Mouse (Mus musculus): ENCODE results near the gene Mipep. TPM values are rescaled to one million over a fixed set of nuclear protein-coding genes. Genes with fewer than 3 reads are reported as not detected.
A peak's percentile ranks its signal among the peaks of the same experiment; 100 is the strongest.

The Mipep gene
- polyA plus RNA-seq, 1 experiment from 2014 or later = 20.2 TPM

DNA sequence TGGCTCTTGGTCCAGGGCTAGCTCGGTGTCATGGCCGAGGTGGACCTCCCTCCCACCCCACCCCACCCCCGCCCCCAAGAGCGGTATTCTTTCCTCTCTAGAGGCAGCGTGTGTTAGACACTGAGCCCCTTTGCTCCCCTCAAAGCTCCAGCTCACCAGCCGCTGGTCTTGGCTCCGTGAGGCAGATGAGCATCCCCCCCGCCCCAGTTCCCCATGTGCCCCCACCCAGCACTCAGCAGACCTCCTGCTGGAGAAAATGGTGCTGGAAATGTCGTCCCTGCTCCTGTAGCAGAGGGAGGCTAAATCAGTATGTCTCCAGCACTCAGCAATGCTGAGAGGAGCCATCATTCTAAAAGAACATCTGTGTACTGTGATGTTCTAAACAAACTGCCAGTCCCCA lies 40.7 kb upstream of the Mipep start:
- H3K36me3 ChIP-seq = no peaks in the 10 kb centered on the region
- H3K9ac ChIP-seq = no peak overlapping the region
- no peaks in the 10 kb centered on the region for H3K9me3 ChIP-seq
- peaks cover 21% of the 10 kb centered on the region for H3K4me1 ChIP-seq (replicated peaks)
- ATAC-seq (ENCODE audit: low FRiP score, low read depth) = no peak
- H3K4me3 ChIP-seq = no peak overlapping the region
- H3K27ac ChIP-seq (replicated peaks) = no peak overlapping the region
- 74% methylated on average over 9 of the region's 9 CpGs for WGBS
- H3K4me2 ChIP-seq = no peak overlapping the region
- no peaks in the 10 kb centered on the region for H3K27me3 ChIP-seq

DNA sequence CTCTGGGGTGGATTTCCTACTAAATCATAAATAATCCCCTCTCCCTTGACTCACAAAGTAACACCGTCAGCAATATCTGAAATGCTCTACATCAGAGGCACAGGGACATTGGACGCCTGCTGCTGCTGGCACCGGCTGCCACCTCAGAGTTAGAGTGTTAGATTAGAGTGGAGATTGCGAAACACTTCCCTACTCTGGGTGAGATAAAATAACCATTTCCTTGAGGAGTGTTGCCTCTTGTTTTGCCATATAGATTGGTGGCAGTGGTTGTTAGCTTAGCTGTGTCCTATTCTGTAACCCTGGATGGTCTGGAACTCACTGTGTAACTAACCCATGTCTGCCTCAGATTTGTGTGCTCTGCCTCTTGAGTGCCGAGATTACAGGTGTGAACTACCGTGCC lies 39.2 kb upstream of the Mipep start:
- peaks cover 2% of the 10 kb centered on the region; the same call in 1 of the 2 replicates for H3K36me3 ChIP-seq
- 81% methylated on average over 6 of the region's 6 CpGs for whole genome bisulfite sequencing
- H3K9me3 ChIP-seq = no peaks in the 10 kb centered on the region
- H3K27me3 ChIP-seq = no peaks in the 10 kb centered on the region
- peaks cover 14% of the 10 kb centered on the region for H3K4me1 ChIP-seq (replicated peaks)
- no peak overlapping the region for H3K4me3 ChIP-seq
- no peak overlapping the region for H3K4me2 ChIP-seq
- no peak overlapping the region for H3K27ac ChIP-seq (replicated peaks)
- ATAC-seq (ENCODE audit: low FRiP score, low read depth) = no peak
- no peak overlapping the region for H3K9ac ChIP-seq

DNA sequence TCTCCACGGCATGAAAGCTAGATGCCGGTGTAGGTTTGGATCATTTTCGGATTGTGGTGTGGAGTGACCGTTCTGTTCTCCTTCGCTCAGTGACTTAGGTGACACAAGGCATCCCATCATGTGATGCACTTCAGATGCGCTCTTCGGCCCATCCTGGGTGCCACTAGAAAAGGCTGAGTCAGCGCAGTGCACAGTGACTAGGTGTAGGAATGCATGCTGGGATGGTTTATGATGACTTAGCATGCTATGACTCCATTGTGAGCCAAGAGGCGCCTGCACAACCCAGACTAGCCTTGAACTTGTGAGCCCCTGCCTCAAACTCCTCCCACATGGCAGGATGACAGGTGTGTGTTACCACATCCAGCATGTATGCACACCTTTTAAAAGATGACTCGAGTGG lies 38.2 kb upstream of the Mipep start:
- Histone ChIP-seq H3K9ac (no peak overlapping the region), H3K27me3 (no peaks in the 10 kb centered on the region), H3K9me3 (no peaks in the 10 kb centered on the region), H3K36me3 (peaks cover 2% of the 10 kb centered on the region; the same call in 1 of the 2 replicates), H3K4me3 (no peak overlapping the region), H3K4me1 (replicated peaks) (peaks cover 4% of the 10 kb centered on the region), H3K27ac (replicated peaks) (no peak overlapping the region), H3K4me2 (no peak overlapping the region)
- ATAC-seq (ENCODE audit: low FRiP score, low read depth) = no peak
- WGBS = 95% methylated on average over 10 of the region's 10 CpGs

DNA sequence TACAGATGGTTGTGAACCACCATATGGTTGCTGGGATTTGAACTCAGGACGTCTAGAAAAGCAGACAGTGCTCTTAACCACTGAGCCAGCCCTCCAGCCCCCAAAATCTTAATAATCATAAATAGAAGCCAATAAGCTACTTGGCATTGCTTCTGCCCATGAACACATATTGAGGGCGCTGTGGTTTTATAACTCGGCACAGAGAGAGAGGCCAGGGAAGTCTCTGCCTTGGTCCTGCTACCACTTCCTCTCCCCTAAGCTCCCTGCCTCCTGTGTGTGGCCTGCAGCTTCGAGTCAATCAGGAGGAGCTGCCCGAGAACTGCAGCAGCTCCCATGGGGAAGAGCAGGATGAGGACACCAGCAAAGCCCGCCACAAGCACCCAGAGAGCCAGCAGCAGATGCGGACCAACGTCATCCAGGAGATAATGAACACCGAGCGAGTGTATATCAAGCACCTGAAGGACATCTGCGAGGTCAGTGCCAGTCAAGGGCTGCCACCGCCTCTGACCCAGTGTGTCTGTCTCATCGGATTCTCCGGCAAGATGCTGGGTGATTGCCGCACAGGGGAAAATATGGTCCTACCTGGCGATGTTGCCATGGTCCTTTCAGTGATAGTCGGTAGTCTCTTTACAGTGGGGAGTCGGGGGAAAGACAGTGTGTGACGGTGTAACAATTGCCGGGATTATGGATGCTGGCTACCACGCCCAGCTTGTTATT lies 37.1 kb upstream of the Mipep start:
- no peak for ATAC-seq (ENCODE audit: low FRiP score, low read depth)
- Histone ChIP-seq H3K4me2 (no peak overlapping the region), H3K27ac (replicated peaks) (no peak overlapping the region), H3K9me3 (no peaks in the 10 kb centered on the region), H3K27me3 (no peaks in the 10 kb centered on the region), H3K4me1 (replicated peaks) (no peaks in the 10 kb centered on the region; the same call in 1 of the 2 replicates), H3K9ac (no peak overlapping the region), H3K4me3 (no peak overlapping the region), H3K36me3 (peaks cover 2% of the 10 kb centered on the region; the same call in 1 of the 2 replicates)
- 91% methylated on average over 21 of the region's 21 CpGs for WGBS

DNA sequence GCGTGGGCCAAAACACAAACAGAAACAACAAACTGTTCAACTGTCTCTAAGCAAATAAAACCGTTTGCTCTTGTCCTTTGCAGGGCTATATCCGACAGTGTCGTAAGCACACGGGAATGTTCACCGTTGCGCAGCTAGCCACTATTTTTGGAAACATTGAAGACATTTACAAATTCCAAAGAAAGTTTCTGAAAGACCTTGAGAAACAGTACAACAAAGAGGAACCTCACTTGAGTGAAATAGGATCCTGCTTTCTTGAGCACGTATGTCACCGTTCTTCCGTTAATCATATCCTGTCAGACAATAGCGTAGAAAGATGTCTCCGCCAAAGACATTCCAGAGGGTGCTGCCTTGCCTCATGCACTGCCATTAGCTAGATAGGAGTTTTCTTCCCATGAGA lies 34.5 kb upstream of the Mipep start:
- ATAC-seq (ENCODE audit: low FRiP score, low read depth) = no peak
- WGBS = 92% methylated on average over 12 of the region's 12 CpGs
- Histone ChIP-seq H3K4me3 (no peak overlapping the region), H3K27ac (replicated peaks) (no peak overlapping the region), H3K27me3 (no peaks in the 10 kb centered on the region), H3K4me2 (no peak overlapping the region), H3K36me3 (peaks cover 4% of the 10 kb centered on the region; the same call in 1 of the 2 replicates), H3K9me3 (no peaks in the 10 kb centered on the region), H3K9ac (no peak overlapping the region), H3K4me1 (replicated peaks) (no peaks in the 10 kb centered on the region; the same call in 1 of the 2 replicates)

DNA sequence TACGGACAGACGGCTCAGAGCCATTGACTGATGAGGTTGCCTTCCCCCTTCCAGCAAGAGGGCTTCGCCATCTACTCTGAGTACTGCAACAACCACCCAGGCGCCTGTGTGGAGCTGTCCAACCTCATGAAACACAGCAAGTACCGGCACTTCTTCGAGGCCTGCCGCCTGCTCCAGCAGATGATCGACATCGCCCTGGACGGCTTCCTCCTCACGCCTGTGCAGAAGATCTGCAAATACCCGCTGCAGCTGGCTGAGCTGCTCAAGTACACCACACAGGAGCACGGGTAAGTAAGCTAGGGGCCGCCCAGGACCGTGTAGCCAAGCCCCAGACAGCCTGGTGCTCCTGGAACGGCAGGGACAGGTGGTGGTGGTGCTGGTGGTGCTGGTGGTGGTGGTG lies 32.8 kb upstream of the Mipep start:
- 95% methylated on average over 16 of the region's 16 CpGs for WGBS
- Histone ChIP-seq H3K27me3 (no peaks in the 10 kb centered on the region), H3K4me3 (no peak overlapping the region), H3K4me1 (replicated peaks) (no peaks in the 10 kb centered on the region; the same call in 1 of the 2 replicates), H3K9me3 (no peaks in the 10 kb centered on the region), H3K27ac (replicated peaks) (no peak overlapping the region), H3K9ac (no peak overlapping the region), H3K36me3 (peaks cover 8% of the 10 kb centered on the region; the same call in 1 of the 2 replicates), H3K4me2 (no peak overlapping the region)
- no peak for ATAC-seq (ENCODE audit: low FRiP score, low read depth)

DNA sequence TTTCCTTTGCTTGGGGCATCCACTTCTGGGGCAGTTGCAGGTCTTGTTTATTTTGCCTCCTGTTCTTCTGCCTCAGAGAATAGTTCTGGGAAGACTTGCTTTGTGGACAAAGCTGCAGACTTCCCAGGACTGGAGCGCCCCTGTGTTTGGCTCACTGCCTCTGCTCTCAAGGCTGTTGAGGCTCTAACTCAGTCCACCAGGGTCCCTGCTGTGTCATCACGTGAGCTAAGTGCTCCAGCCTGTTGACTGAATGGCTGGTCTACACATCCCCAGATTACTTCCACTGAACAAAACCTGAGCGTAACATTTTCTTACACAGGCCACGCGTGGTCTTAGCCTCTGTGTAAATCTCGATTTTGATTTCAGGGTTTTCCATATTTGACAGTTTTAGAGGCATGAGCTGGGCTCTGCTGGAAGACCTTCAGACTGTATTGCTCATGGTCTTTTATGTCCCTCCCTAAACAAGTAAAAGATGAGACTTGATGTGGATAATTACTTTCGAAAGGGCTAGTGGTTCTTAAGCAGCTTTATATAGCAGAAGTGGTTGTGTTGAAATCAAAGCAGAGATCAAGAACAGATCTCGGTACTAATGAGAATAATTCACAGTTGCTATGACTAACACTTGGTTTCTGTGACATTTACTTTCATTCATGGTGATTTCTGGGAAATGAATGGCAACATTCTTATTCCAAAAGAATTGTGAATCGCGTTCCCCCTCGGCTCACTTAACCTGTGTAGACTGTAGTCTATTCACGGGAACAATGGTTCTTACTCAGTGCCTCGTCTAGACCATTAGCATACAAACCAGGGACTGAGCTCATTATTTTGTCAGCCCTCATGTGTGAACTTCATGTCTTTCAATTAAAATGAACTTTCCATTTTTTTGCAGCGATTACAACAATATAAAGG lies 31.2 kb upstream of the Mipep start:
- Histone ChIP-seq H3K27ac (replicated peaks) (peak overlapping the region; percentile 11; the same call in 1 of the 2 replicates), H3K9me3 (no peaks in the 10 kb centered on the region), H3K4me2 (no peak overlapping the region), H3K4me1 (replicated peaks) (no peaks in the 10 kb centered on the region; the same call in 1 of the 2 replicates), H3K36me3 (peaks cover 12% of the 10 kb centered on the region; the same call in 1 of the 2 replicates), H3K4me3 (no peak overlapping the region), H3K27me3 (no peaks in the 10 kb centered on the region), H3K9ac (no peak overlapping the region)
- 55% methylated on average over 14 of the region's 14 CpGs for WGBS
- 0 out of 2 replicates have a peak, but pooled peaks have one; percentile 67 for ATAC-seq (ENCODE audit: low FRiP score, low read depth)

DNA sequence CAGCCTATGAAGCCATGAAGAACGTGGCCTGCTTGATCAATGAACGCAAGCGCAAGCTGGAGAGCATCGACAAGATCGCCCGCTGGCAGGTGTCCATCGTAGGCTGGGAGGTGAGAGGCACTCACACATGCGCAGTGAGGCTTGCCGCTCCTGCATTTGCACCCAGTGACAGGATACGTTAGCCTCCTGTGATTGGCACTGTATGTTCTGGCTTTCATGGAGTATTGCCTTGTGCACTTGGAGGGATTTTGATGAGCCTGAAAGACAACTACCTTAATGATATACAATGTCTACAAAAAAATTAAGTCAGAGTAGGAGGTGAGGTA lies 30.6 kb upstream of the Mipep start:
- Histone ChIP-seq H3K9ac (no peak overlapping the region), H3K4me2 (no peak overlapping the region), H3K27ac (replicated peaks) (no peak overlapping the region), H3K27me3 (no peaks in the 10 kb centered on the region), H3K4me3 (no peak overlapping the region), H3K36me3 (peaks cover 11% of the 10 kb centered on the region; the same call in 1 of the 2 replicates), H3K4me1 (replicated peaks) (no peaks in the 10 kb centered on the region; the same call in 1 of the 2 replicates), H3K9me3 (no peaks in the 10 kb centered on the region)
- 72% methylated on average over 10 of the region's 10 CpGs for WGBS
- no peak for ATAC-seq (ENCODE audit: low FRiP score, low read depth)

DNA sequence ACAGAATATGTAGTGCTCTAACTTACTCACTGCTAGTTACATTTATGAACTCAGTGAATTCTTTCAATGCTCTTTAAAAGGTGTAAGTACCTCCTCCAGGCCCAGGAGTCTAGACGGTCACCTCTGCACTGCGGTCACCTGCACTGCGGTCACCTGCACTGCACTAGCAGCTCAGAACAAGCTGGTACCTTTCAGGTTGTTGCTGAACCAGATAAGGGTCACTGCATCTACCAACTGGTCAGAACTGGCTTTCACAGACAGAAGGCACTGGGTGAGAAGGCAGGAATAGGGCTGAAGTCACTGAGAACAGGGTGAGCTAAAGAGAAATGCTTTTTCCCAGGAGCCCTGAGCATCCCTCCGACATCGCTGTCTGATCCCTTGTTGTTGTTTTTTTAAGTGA lies 29.7 kb upstream of the Mipep start:
- 0 out of 2 replicates have a peak, but pooled peaks cover 9% of the 10 kb centered on the region for H3K36me3 ChIP-seq
- H3K4me2 ChIP-seq = no peak overlapping the region
- no peaks in the 10 kb centered on the region; the same call in 1 of the 2 replicates for H3K4me1 ChIP-seq (replicated peaks)
- no peak overlapping the region for H3K9ac ChIP-seq
- H3K27me3 ChIP-seq = no peaks in the 10 kb centered on the region
- no peaks in the 10 kb centered on the region for H3K9me3 ChIP-seq
- WGBS = 98% methylated on average over 5 of the region's 5 CpGs
- ATAC-seq (ENCODE audit: low FRiP score, low read depth) = no peak
- no peak overlapping the region for H3K4me3 ChIP-seq
- no peak overlapping the region for H3K27ac ChIP-seq (replicated peaks)

DNA sequence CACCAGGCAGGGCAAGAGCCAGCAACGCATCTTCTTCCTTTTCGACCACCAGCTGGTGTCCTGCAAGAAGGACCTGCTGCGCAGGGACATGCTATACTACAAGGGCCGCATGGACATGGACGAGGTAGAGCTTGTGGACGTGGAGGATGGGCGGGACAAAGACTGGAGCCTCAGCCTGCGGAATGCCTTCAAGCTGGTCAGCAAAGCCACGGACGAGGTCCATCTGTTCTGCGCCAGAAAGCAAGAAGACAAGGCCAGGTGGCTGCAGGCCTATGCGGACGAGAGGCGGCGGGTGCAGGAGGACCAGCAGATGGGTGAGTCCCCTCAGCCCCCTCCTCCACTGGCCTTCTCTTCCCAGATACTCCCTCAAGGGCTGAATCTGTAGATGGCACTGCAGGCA lies 28.1 kb upstream of the Mipep start:
- no peaks in the 10 kb centered on the region for H3K9me3 ChIP-seq
- H3K4me3 ChIP-seq = no peak overlapping the region
- H3K4me1 ChIP-seq (replicated peaks) = no peaks in the 10 kb centered on the region; the same call in 1 of the 2 replicates
- no peak overlapping the region for H3K27ac ChIP-seq (replicated peaks)
- ATAC-seq (ENCODE audit: low FRiP score, low read depth) = no peak
- no peaks in the 10 kb centered on the region for H3K27me3 ChIP-seq
- 0 out of 2 replicates have a peak, but pooled peaks cover 9% of the 10 kb centered on the region for H3K36me3 ChIP-seq
- no peak overlapping the region for H3K4me2 ChIP-seq
- no peak overlapping the region for H3K9ac ChIP-seq
- WGBS = 88% methylated on average over 15 of the region's 15 CpGs

DNA sequence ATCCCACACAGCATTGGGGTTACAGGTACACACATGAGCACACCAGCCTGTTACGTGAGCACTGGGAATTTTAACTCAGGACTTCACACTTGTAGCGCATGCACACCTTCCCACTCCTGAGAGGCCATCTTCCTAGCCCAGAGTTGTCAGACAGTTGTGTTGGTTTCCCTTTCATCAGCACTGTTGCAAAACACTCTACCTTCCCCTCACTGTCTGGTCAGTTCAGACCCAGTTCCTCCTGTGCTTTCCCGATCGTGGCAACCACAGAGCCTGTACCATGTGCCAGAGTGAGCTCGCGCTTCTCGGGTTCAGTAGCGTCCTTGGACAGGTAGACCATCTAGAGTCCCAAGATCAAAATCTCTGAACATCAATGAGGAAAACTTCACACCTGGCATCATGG lies 27.1 kb upstream of the Mipep start:
- no peak for ATAC-seq (ENCODE audit: low FRiP score, low read depth)
- Histone ChIP-seq H3K36me3 (0 out of 2 replicates have a peak, but pooled peaks cover 9% of the 10 kb centered on the region), H3K27ac (replicated peaks) (no peak overlapping the region), H3K9me3 (no peaks in the 10 kb centered on the region), H3K4me3 (no peak overlapping the region), H3K4me1 (replicated peaks) (no peaks in the 10 kb centered on the region; the same call in 1 of the 2 replicates), H3K4me2 (no peak overlapping the region), H3K9ac (no peak overlapping the region), H3K27me3 (no peaks in the 10 kb centered on the region)
- 96% methylated on average over 8 of the region's 8 CpGs for WGBS

DNA sequence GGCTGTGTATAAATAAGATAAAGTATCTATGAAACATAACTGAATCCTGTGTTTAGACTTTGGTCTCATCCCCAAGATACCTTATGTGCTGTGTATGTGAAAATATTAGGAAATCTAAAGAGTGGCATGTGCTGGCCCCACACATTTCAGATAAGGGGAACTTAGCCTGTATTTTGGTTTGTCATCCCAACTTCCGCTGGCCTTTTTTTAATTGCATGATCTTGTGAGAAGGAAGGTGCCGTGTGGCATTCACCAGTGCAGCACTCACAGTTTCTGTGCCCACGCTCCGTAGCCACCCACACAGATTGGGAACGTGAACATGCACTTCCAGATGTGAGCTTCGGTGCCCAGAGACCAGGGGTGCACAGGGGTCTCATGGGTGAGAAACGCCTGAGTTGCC lies 26.7 kb upstream of the Mipep start:
- Histone ChIP-seq H3K36me3 (0 out of 2 replicates have a peak, but pooled peaks cover 9% of the 10 kb centered on the region), H3K4me3 (no peak overlapping the region), H3K4me2 (no peak overlapping the region), H3K27me3 (no peaks in the 10 kb centered on the region), H3K9ac (no peak overlapping the region), H3K4me1 (replicated peaks) (no peaks in the 10 kb centered on the region; the same call in 1 of the 2 replicates), H3K27ac (replicated peaks) (no peak overlapping the region), H3K9me3 (no peaks in the 10 kb centered on the region)
- WGBS = 94% methylated on average over 7 of the region's 7 CpGs
- ATAC-seq (ENCODE audit: low FRiP score, low read depth) = no peak

Measured in hindbrain, embryonic 15.5 days (tissue).